Mouse (Mus musculus): ENCODE measurements around the gene Pak7. TPM values are rescaled to one million over a fixed set of nuclear protein-coding genes. Genes with fewer than 3 reads are reported as not detected.
A peak's percentile ranks its signal among the peaks of the same experiment; 100 is the strongest.
"Not testable (repeated sequence)": the region's sequence is repeated elsewhere in the genome, so short reads cannot be mapped to it uniquely, and the experiment has no call there.

Pak7 gene
- polyA plus RNA-seq, 1 experiment from 2014 or later = 2.8 TPM

DNA sequence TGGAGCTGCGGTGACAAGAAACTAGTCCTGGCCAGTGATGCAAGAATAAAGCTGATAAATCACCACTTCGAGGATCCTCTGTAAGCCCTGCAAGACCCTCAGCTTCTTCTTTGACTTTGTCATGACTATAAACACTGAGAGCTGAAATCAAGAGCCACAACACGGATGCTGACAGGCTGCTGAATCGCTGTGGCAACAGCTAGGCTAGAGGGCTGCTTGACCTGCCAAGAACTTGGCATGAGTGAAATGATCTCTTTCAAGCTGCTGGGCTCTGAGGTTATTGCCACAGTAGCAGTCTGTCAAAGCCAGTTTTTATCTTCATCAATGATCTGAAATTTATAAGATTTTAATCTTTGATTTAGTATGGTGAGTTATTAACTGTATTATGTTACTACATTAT is 62.1 kb downstream of the Pak7 start:
- no peaks in the 10 kb centered on the region for H3K4me1 ChIP-seq
- DNase-seq (ENCODE audit: extremely low spot score, low spot score) = no peak
- no peak overlapping the region for H3K4me3 ChIP-seq
- H3K36me3 ChIP-seq (replicated peaks) = no peaks in the 10 kb centered on the region
- H3K27ac ChIP-seq = no peak overlapping the region
- no peaks in the 10 kb centered on the region for H3K9me3 ChIP-seq
- H3K27me3 ChIP-seq (ENCODE audit: poor library complexity, severe bottlenecking) = no peaks in the 10 kb centered on the region
- WGBS = 87% methylated on average over 4 of the region's 4 CpGs

DNA sequence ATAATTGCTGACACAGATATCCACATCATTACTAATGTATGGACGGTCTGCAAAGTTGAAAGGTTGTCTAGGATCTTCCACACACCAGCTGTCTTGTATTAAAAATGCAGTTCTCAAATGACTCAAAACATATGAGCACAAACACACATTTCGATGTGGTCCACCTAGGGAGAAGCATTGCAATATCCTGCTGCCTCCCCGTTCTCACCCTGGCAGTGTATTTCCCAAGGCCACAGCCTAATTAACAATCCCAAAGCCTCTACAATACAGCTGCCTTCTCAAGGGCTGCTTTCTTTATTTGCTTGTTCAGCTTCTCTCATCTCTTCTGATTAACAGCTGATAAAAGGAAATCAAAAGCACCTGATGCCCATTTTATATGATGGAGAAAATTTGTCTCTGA is 78.5 kb downstream of the Pak7 start:
- Histone ChIP-seq H3K4me3 (no peak overlapping the region), H3K9me3 (no peaks in the 10 kb centered on the region), H3K27me3 (ENCODE audit: poor library complexity, severe bottlenecking) (no peaks in the 10 kb centered on the region), H3K36me3 (replicated peaks) (no peaks in the 10 kb centered on the region), H3K4me1 (no peaks in the 10 kb centered on the region), H3K27ac (no peak overlapping the region)
- WGBS = 71% methylated on average over 3 of the region's 3 CpGs
- DNase-seq (ENCODE audit: extremely low spot score, low spot score) = no peak

DNA sequence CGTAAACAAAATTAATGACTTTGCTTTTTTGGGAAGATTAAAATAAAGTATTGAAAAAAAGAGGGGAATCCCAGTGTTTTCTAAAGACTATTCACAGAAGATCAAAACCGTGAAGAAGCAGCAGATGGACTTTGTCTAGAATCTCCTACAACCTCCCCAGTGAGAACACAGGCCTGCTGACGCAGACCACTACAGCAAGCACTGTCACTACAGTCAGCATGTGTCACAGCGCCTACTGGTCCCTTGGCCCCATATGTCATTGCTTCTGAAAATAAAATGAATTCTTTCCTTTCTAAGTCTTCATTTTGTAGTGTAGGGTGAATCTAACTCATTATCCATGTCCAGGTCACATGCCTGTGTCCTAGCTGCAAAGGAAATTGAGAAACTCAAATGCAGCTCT is 79.0 kb downstream of the Pak7 start:
- Histone ChIP-seq H3K9me3 (no peaks in the 10 kb centered on the region), H3K27me3 (ENCODE audit: poor library complexity, severe bottlenecking) (no peaks in the 10 kb centered on the region), H3K36me3 (replicated peaks) (no peaks in the 10 kb centered on the region), H3K4me1 (no peaks in the 10 kb centered on the region), H3K27ac (no peak overlapping the region), H3K4me3 (no peak overlapping the region)
- DNase-seq (ENCODE audit: extremely low spot score, low spot score) = no peak
- 89% methylated on average over 4 of the region's 4 CpGs for WGBS

DNA sequence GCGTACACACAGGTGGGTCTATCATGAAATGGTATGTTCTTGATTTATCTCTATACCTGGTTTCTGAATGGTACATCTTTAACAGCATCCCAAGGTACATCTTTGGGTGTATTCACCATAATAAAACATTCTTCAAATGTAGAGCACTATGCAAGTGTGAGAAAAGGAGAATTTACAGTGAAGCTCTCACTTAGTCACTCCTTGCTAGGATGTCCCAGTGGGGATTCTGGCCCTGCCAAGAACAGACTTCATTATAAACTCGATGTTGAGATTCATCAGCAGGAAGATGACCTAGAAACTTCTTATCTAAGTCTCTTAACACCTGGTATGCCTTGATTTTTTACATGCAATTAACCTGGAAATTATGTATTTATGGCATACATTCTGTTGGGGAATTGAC is 85.6 kb downstream of the Pak7 start:
- Histone ChIP-seq H3K27me3 (ENCODE audit: poor library complexity, severe bottlenecking) (no peaks in the 10 kb centered on the region), H3K27ac (no peak overlapping the region), H3K4me3 (no peak overlapping the region), H3K4me1 (no peaks in the 10 kb centered on the region), H3K9me3 (no peaks in the 10 kb centered on the region), H3K36me3 (replicated peaks) (no peaks in the 10 kb centered on the region)
- DNase-seq (ENCODE audit: extremely low spot score, low spot score) = no peak
- 87% methylated on average over 2 of the region's 2 CpGs for WGBS

DNA sequence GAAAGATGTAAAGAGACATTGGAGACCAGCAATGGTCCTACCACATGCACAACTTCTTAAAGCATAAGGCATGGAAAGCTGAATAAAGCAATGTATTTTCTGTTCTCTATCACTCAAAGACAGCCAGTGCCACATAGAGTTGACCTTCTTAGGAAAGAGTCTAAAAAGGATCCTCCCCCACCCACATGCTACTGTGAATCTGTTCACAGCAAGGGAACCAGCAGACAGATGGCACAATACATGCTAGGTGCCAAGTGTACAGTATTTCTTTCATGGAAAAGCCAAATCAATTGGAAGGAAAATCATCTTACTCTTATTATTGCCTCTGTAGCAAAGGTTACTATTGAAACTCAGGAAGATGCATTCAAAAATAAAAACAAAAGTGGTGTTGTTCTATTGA is 86.4 kb downstream of the Pak7 start:
- Histone ChIP-seq H3K4me3 (no peak overlapping the region), H3K27ac (no peak overlapping the region), H3K4me1 (no peaks in the 10 kb centered on the region), H3K36me3 (replicated peaks) (no peaks in the 10 kb centered on the region), H3K9me3 (no peaks in the 10 kb centered on the region), H3K27me3 (ENCODE audit: poor library complexity, severe bottlenecking) (no peaks in the 10 kb centered on the region)
- DNase-seq (ENCODE audit: extremely low spot score, low spot score) = no peak

DNA sequence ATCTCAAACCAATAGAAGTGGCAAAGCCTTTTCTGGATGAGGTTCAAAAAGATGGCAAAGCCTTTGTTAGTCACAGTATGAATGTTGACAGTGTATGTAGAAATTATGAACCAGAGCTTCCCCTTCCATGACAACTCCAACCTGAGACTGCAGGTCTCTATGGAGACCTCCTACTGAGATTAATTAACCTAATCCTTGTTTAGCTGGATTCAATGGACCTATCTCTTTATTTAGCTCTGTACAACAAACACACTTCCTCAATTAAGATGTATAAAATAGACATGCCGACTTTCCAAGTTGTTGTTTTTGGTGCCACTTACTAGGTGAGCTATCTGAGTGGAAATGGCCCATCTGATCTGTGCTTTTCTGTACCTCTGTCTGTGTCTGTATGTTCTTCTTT is 90.4 kb downstream of the Pak7 start:
- no peak for DNase-seq (ENCODE audit: extremely low spot score, low spot score)
- 46% methylated on average over 1 of the region's 1 CpGs for WGBS
- no peaks in the 10 kb centered on the region for H3K4me1 ChIP-seq
- no peak overlapping the region for H3K4me3 ChIP-seq
- no peaks in the 10 kb centered on the region for H3K36me3 ChIP-seq (replicated peaks)
- H3K27me3 ChIP-seq (ENCODE audit: poor library complexity, severe bottlenecking) = no peaks in the 10 kb centered on the region
- no peak overlapping the region for H3K27ac ChIP-seq
- H3K9me3 ChIP-seq = no peaks in the 10 kb centered on the region

DNA sequence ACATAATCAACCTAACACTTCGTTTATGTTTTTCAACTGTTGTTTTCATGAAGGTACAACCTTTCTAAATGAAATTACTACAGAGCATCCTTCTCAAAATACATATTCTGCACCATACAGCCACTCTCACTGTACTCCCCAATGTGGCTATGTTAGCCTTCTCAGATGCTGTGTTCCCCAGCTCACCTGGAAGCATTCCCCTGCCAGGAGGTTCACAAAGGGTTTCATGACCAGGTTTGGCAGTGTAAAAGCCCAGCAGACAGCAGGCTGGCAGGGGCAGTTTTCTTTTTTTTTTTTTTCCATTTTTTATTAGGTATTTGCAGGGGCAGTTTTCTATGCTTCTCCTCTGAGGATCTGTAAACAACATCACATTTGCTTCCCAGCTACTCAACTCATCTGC is 105.7 kb downstream of the Pak7 start:
- 80% methylated on average over 1 of the region's 1 CpGs for WGBS
- H3K4me1 ChIP-seq = no peaks in the 10 kb centered on the region
- H3K4me3 ChIP-seq = no peak overlapping the region
- H3K27ac ChIP-seq = no peak overlapping the region
- DNase-seq (ENCODE audit: extremely low spot score, low spot score) = no peak
- H3K9me3 ChIP-seq = no peaks in the 10 kb centered on the region
- no peaks in the 10 kb centered on the region for H3K36me3 ChIP-seq (replicated peaks)
- no peaks in the 10 kb centered on the region for H3K27me3 ChIP-seq (ENCODE audit: poor library complexity, severe bottlenecking)

DNA sequence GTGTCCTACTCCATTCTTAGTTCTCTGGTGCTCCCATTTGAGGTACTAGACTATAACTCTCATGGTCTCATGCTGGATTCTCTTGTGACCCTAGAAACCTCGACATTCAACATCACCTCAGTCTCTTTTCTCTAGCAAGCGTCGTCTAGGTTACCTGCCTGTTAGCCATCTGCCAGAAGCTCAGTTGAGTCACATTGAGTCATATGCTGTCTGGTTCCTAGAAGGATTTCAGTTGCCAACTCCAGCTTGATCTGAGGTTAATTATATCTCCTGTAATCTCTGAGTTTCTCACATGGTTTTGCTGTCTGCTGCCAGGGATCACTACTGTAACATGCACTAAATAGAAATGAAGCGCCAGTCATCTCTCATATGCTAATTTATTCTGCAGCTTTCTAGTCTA is 145.8 kb downstream of the Pak7 start:
- not testable (repeated sequence) for H3K4me1 ChIP-seq; H3K27me3 ChIP-seq (ENCODE audit: poor library complexity, severe bottlenecking); H3K4me3 ChIP-seq; DNase-seq (ENCODE audit: extremely low spot score, low spot score); H3K9me3 ChIP-seq; H3K27ac ChIP-seq; H3K36me3 ChIP-seq (replicated peaks)
- 89% methylated on average over 4 of the region's 4 CpGs for WGBS

DNA sequence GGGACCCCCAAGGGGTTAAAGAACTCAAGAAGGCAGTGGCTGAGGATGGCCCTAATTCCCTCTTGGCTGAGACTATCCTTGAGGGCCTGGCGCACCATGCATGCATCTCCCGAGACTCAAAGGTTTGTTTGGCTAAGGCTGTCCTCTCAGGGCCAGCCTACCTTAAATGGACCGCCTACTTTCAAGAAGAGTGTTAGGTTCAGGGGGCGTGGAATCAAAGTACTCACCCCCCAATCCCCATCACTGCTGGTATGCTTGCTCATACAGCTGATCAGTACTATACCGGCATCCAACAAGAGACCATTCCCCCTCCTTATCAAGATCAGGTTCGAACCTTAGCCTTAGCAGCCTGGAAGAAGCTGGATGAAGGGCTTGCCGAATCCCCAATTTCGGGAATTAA is 156.5 kb downstream of the Pak7 start:
- Histone ChIP-seq H3K4me3 (no peak overlapping the region), H3K36me3 (replicated peaks) (no peaks in the 10 kb centered on the region), H3K9me3 (no peaks in the 10 kb centered on the region), H3K27ac (no peak overlapping the region), H3K27me3 (ENCODE audit: poor library complexity, severe bottlenecking) (no peaks in the 10 kb centered on the region), H3K4me1 (no peaks in the 10 kb centered on the region)
- DNase-seq (ENCODE audit: extremely low spot score, low spot score) = no peak
- WGBS = 94% methylated on average over 8 of the region's 8 CpGs

DNA sequence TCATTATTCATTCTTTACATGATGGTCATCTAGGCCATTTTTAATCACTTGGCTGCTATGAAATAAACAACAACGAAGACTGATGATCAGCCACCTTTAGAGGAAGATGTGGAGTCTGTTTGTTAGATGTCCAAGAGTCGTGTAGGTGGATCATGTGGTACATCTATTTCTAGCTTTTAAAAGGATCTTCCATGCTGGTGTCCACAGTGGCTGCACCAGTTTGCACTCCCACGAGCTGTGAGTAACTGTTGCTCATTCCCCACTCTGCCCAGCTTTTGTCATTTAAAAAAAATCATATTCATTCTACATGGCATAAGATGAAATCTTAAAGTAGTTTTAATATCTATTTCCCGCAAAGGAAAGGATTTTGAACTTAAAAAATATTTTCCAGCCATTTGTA is 183.7 kb downstream of the Pak7 start:
- H3K4me1 ChIP-seq = no peaks in the 10 kb centered on the region
- no peak overlapping the region for H3K27ac ChIP-seq
- H3K4me3 ChIP-seq = no peak overlapping the region
- no peaks in the 10 kb centered on the region for H3K36me3 ChIP-seq (replicated peaks)
- no peak for DNase-seq (ENCODE audit: extremely low spot score, low spot score)
- 83% methylated on average over 4 of the region's 4 CpGs for WGBS
- H3K27me3 ChIP-seq (ENCODE audit: poor library complexity, severe bottlenecking) = no peaks in the 10 kb centered on the region
- H3K9me3 ChIP-seq = no peaks in the 10 kb centered on the region

DNA sequence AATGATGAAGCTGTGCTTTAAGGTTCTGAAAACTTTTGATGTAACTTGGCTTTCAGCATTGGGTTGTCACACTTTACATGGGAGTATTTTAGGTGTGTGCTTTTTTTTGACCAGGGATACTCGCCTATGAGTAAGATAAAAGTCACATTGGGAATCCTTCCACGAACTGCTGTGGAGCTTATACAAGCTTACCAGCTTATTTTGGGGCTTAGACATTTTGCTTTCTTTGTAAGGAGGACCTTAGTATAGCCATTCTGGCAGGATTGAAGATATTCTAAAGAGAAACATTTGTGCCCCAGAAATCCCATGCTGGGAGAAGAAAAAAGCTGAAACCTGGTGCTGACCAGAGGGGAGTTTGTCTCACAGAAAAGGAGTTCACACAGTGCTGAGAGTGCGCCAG is 212.7 kb downstream of the Pak7 start:
- Histone ChIP-seq H3K4me1 (no peaks in the 10 kb centered on the region), H3K27me3 (ENCODE audit: poor library complexity, severe bottlenecking) (no peaks in the 10 kb centered on the region), H3K36me3 (replicated peaks) (no peaks in the 10 kb centered on the region), H3K9me3 (no peaks in the 10 kb centered on the region), H3K27ac (no peak overlapping the region), H3K4me3 (no peak overlapping the region)
- DNase-seq (ENCODE audit: extremely low spot score, low spot score) = no peak
- 74% methylated on average over 3 of the region's 3 CpGs for WGBS

DNA sequence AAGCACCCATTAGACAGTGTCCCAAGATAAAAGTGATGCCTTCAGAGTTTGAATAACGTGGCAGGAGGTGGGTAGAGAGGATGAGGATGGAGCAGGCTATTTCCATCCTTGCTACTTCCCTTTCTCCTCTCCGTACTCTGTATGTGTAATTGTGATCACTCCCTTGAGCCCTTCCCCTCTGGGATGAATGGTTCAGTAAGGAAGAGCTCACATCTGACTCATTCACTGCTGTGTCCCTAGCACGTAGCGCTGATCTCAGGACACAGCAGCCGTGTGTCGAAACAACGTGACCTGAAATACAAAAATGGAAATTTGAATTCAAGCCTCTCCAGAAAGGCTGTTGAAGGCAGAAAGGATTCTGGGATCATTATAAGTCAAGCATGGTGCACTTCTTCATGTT is 237.0 kb downstream of the Pak7 start:
- Histone ChIP-seq H3K27ac (no peak overlapping the region), H3K9me3 (no peaks in the 10 kb centered on the region), H3K36me3 (replicated peaks) (no peaks in the 10 kb centered on the region), H3K4me3 (no peak overlapping the region), H3K4me1 (no peaks in the 10 kb centered on the region), H3K27me3 (ENCODE audit: poor library complexity, severe bottlenecking) (no peaks in the 10 kb centered on the region)
- 88% methylated on average over 7 of the region's 7 CpGs for WGBS
- no peak for DNase-seq (ENCODE audit: extremely low spot score, low spot score)

DNA sequence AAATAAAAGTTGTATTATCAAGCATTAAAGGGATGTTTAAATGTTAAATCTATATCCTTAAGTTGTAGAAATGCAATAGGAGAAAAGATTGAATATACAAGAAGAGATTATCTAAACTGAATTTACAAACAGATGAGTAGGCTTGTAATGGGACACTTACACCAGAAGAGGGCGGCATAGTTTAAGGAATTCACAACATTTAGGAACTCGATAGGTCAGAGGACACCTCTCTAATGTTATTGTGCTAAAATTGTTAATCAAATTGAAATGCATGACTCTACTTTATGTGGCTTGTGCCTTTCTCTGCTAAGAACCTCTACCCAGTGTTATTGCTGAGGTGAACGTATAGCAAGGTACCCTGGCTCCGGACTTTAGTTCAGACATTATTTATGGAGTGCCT is 238.2 kb downstream of the Pak7 start:
- H3K9me3 ChIP-seq = no peaks in the 10 kb centered on the region
- H3K4me1 ChIP-seq = no peaks in the 10 kb centered on the region
- no peak overlapping the region for H3K27ac ChIP-seq
- no peak overlapping the region for H3K4me3 ChIP-seq
- no peak for DNase-seq (ENCODE audit: extremely low spot score, low spot score)
- WGBS = 46% methylated on average over 4 of the region's 4 CpGs
- H3K27me3 ChIP-seq (ENCODE audit: poor library complexity, severe bottlenecking) = no peaks in the 10 kb centered on the region
- no peaks in the 10 kb centered on the region for H3K36me3 ChIP-seq (replicated peaks)

DNA sequence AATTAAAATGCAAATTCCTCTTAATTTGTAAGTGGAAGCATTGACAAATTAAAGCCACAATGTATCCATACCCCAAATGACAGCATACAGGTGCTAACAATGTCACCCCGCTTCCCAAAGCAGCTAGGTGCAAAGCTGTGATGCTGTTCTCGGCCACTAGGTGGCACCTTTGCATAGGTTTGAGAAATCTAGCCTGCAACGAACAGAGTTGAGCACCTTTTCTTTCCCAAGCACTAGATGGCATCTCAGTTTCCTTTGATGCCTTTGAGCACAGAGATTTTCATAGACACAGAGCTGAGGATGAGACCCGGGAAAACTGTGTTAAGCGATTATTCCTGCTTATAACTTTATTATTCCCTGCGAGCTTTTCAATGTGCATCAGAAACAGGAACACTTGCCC is 238.8 kb downstream of the Pak7 start:
- no peak overlapping the region for H3K27ac ChIP-seq
- H3K27me3 ChIP-seq (ENCODE audit: poor library complexity, severe bottlenecking) = no peaks in the 10 kb centered on the region
- H3K4me1 ChIP-seq = no peaks in the 10 kb centered on the region
- no peaks in the 10 kb centered on the region for H3K9me3 ChIP-seq
- no peak overlapping the region for H3K4me3 ChIP-seq
- DNase-seq (ENCODE audit: extremely low spot score, low spot score) = peak; percentile 78
- WGBS = 5% methylated on average over 6 of the region's 6 CpGs
- no peaks in the 10 kb centered on the region for H3K36me3 ChIP-seq (replicated peaks)

Data from forebrain, embryonic 10.5 days (tissue).